In the genomic region with DNA sequence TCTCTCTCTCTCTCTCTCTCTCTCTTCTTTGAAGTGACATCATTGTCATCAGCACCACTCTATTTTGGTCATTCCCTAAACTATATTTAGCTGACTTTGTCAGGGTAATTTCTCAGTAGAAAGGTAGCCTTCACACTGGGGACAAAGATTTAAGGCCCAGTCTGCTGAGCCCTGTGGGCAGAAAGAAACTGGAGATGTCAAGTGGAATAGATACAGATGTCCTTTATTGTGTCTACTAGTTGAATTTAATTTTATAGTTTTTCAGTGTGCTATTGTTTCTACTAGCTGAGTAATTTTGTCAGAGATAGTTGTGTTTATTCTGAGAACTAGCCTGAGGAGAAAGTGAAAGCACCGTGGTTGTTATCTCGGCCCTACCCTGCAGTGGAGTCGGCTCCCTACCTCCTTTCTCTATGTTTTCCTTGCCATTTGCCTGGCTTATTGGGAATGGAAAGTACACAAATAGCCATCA, we compare ENCODE assay signal across 12 mouse cellular contexts. TPM values are rescaled to one million over a fixed set of nuclear protein-coding genes. Genes with fewer than 3 reads are reported as not detected.
DNase-seq lines count a peak whose midpoint lies in the region; ATAC-seq lines count a peak whose summit lies in the region.
"Had no signal": no experiment of that assay in that cellular context is flagged by ENCODE, and none has a peak within 500 bp of the region (broad histone marks: within the 10 kb centered on the region; RNA-seq: fewer than 3 reads in every experiment).

No protein-coding gene starts in this region.

- H3K27ac ChIP-seq in heart, embryonic 14.5 days (replicated peaks in 1 of 2; ENCODE audit: control insufficient read depth in 1 of 2, insufficient read depth in 1 of 2, low read depth in 2 of 2, low read length in 2 of 2), result peak overlapping the region; percentile 85
- H3K27ac ChIP-seq in macrophage, result peak overlapping the region; percentile 52
- H3K27ac ChIP-seq: forebrain, embryonic 12.5 days; hindbrain, embryonic 14.5 days; layer of hippocampus, adult 2 months had no signal

- peak overlapping the region in 1 of 2 experiments; percentile 25; a peak in 2 of 4 replicates for H3K4me3 ChIP-seq in heart, embryonic 14.5 days (ENCODE audit: control insufficient read depth in 1 of 2, insufficient read depth in 1 of 2, low read depth in 1 of 2, low read length in 2 of 2)
- H3K4me3 ChIP-seq in macrophage (ENCODE audit: inconsistent target), result peak overlapping the region; percentile 16
- H3K4me3 ChIP-seq: forebrain, embryonic 12.5 days; layer of hippocampus, adult 2 months had no signal

- H3K9me3 ChIP-seq in heart, embryonic 14.5 days (ENCODE audit: control insufficient read depth, low read length), result no peaks in the 10 kb centered on the region
- H3K9me3 ChIP-seq: forebrain, embryonic 12.5 days had no signal

- peak overlapping the region; percentile 65 for H3K4me2 ChIP-seq in heart, embryonic 14.5 days (ENCODE audit: low read length)
- H3K4me2 ChIP-seq: forebrain, embryonic 12.5 days; hindbrain, embryonic 14.5 days had no signal

- H3K27me3 ChIP-seq in heart, embryonic 14.5 days (ENCODE audit: control insufficient read depth, insufficient read depth, low read length), result no peaks in the 10 kb centered on the region
- H3K27me3 ChIP-seq: forebrain, embryonic 12.5 days had no signal

- no peak; the same call in 1 of the 2 replicates for ATAC-seq in heart, embryonic 14.5 days (ENCODE audit: insufficient number of reproducible peaks, insufficient read depth, low FRiP score, low read depth)

- H3K79me2 ChIP-seq in macrophage (ENCODE audit: inconsistent target), result peaks cover 100% of the 10 kb centered on the region

- peaks cover 13% of the 10 kb centered on the region for H3K36me3 ChIP-seq in heart, embryonic 14.5 days (ENCODE audit: control insufficient read depth, insufficient read depth, low read length)
- H3K36me3 ChIP-seq in macrophage (ENCODE audit: inconsistent target), result peaks cover 16% of the 10 kb centered on the region

- H3K9ac ChIP-seq in heart, embryonic 14.5 days (ENCODE audit: low read length), result peak overlapping the region; percentile 55
- H3K9ac ChIP-seq: forebrain, embryonic 12.5 days; hindbrain, embryonic 14.5 days had no signal

- H3K4me1 ChIP-seq in heart, embryonic 14.5 days (ENCODE audit: control insufficient read depth in 2 of 2, insufficient read depth in 2 of 2, low read length in 2 of 2), result peaks cover 6 to 20% of the 10 kb centered on the region in 2 experiments; a peak in 3 of 4 replicates
- H3K4me1 ChIP-seq: forebrain, embryonic 12.5 days had no signal

- peak; percentile 48 for DNase-seq in CD4-positive helper T cell, adult 2 months (ENCODE audit: low read depth, low spot score)
- peak; percentile 27 for DNase-seq in MEL-GATA-1-ER (ENCODE audit: extremely low read depth, low read depth)
- DNase-seq in retina, embryonic 14.5 days (ENCODE audit: low spot score), result no peak
- DNase-seq in cerebellum, adult 11 months, result no peak
- DNase-seq in adipocyte (ENCODE audit: low spot score), result no peak
- DNase-seq: cerebellum, postnatal 36 days; right cerebral cortex, postnatal 4 days had no signal

- 3% methylated on average over 3 of the region's 3 CpGs for WGBS in heart, embryonic 14.5 days
- WGBS in macrophage (ENCODE audit: missing documents), result 9% methylated on average over 3 of the region's 3 CpGs

RNA-seq across cellular contexts. Expression of a gene that starts 30.3 kb away (rescaled TPM):
- polyA plus RNA-seq in heart, embryonic 14.5 days (2014; fragmentation: Nextera tagmentation; extraction: Ambion mirVana), result 23.3 and 24.3 TPM in 2 replicates
- total RNA-seq in macrophage (2018; cell fraction: chromatin; rRNA removed), result 100 to 1,000 TPM; 191 to 899 (median 305) TPM
- 100 to 1,000 TPM in 2 of 26 experiments, 10 to 100 TPM in 24; 44.5 to 117 (median 63.4) TPM for total RNA-seq in macrophage (2018; cell fraction: cytosol; rRNA removed)
- total RNA-seq in macrophage (2018; cell fraction: nucleus; rRNA removed), result 100 to 1,000 TPM; 106 to 459 (median 215) TPM
- 36.0 to 58.4 TPM (median 45.9 TPM) in 3 replicates for polyA plus RNA-seq in macrophage (2018)

Comparison
In these comparisons a context has a peak if more than half of its experiments do, and no peak if none do; other contexts are left out.
1. DNase-seq: peak in CD4-positive helper T cell, adult 2 months (single experiment) and MEL-GATA-1-ER (single experiment); none in retina, embryonic 14.5 days (single experiment), cerebellum, adult 11 months (single experiment) and adipocyte (single experiment).